Mouse (Mus musculus) liver, embryonic 14.5 days (tissue): Measurements from ENCODE around the gene Fkbp1b. TPM values are rescaled to one million over a fixed set of nuclear protein-coding genes. Genes with fewer than 3 reads are reported as not detected.
A peak's percentile ranks its signal among the peaks of the same experiment; 100 is the strongest.

Experiments
- ATAC-seq: fragments of 200-750 bp; cut with Nextera tagmentation; 2 replicates; pipeline ENCODE4 v1.8.0; 2017; ENCODE audit warnings: moderate number of reproducible peaks, mild to moderate bottlenecking, moderate library complexity; ENCODE audit not compliant: insufficient read depth
- DNase-seq, 3 experiments: peaks; one replicate each; pipeline ENCODE4 v3.0.0-alpha.2; 2012 to 2013; ENCODE audit warnings: low read depth in 3 of 3, low spot score in 3 of 3
- H3K27ac ChIP-seq: fragments of 300-500 bp; sonication (generic); 2 replicates; pipeline ENCODE4 v1.5.1; 2014; ENCODE audit warnings: moderate library complexity, mild to moderate bottlenecking, control low read depth, inconsistent platforms
- H3K27me3 ChIP-seq: fragments of 300-500 bp; sonication (generic); 2 replicates; pipeline ENCODE4 v1.6.1; 2014; ENCODE audit warnings: mild to moderate bottlenecking, low read length, moderate library complexity; ENCODE audit not compliant: control insufficient read depth, insufficient read depth
- H3K36me3 ChIP-seq: fragments of 300-500 bp; sonication (generic); replicated peaks from 2 replicates; pipeline ENCODE4 v1.6.1; 2014; ENCODE audit warnings: low read depth; ENCODE audit not compliant: control insufficient read depth, insufficient read depth
- H3K4me1 ChIP-seq, 2 experiments: fragments of 200-500 bp in 1 of 2; fragments of 300-500 bp in 1 of 2; sonication (generic) in 1 of 2; replicated peaks; 2 replicates each; pipeline ENCODE4 v1.6.1; 2012 to 2014; ENCODE audit warnings: antibody characterized with exemption in 1 of 2, inconsistent platforms in 1 of 2, low read length in 1 of 2; ENCODE audit not compliant: control insufficient read depth in 2 of 2, insufficient read depth in 2 of 2
- H3K4me2 ChIP-seq: fragments of 300-500 bp; sonication (generic); 2 replicates; pipeline ENCODE4 v1.6.1; 2014; ENCODE audit warnings: low read depth, mild to moderate bottlenecking, control low read depth, moderate library complexity
- H3K4me3 ChIP-seq, 2 experiments: fragments of 200-500 bp in 1 of 2; fragments of 300-500 bp in 1 of 2; sonication (generic) in 1 of 2; 2 replicates each; pipeline ENCODE4 v1.5.1; 2012 to 2014; ENCODE audit warnings: low read depth in 2 of 2, low read length in 2 of 2, mild to moderate bottlenecking in 2 of 2, control low read depth in 1 of 2, inconsistent platforms in 1 of 2, moderate library complexity in 1 of 2; ENCODE audit not compliant: insufficient read depth in 1 of 2
- H3K9ac ChIP-seq: fragments of 300-500 bp; sonication (generic); replicated peaks from 2 replicates; pipeline ENCODE4 v1.6.1; 2014; ENCODE audit warnings: mild to moderate bottlenecking, control low read depth, moderate library complexity
- H3K9me3 ChIP-seq: fragments of 300-500 bp; sonication (generic); 2 replicates; pipeline ENCODE4 v1.6.1; 2016; ENCODE audit warnings: low read length, mixed read lengths; ENCODE audit not compliant: control insufficient read depth
- CTCF ChIP-seq: IDR thresholded peaks from 2 replicates; pipeline ENCODE4 v1.5.1; 2016; ENCODE audit warnings: antibody characterized with exemption, low read depth, control low read depth
- EP300 ChIP-seq: IDR thresholded peaks from 2 replicates; pipeline ENCODE4 v1.6.1; 2016; ENCODE audit warnings: antibody characterized with exemption, low read depth
- WGBS: fragments of 180-500 bp; shearing (Covaris S2); extraction: QIAGEN DNeasy Blood & Tissue Kit; methylation state at CpG from one replicate; pipeline ENCODE4 v1.1.7; 2014; ENCODE audit not compliant: insufficient replicate concordance; 5-methylcytosine and 5-hydroxymethylcytosine counted together
- polyA plus RNA-seq, 2 experiments: library from polyadenylated mRNA; depleted of rRNA in 1 of 2; stranded (reverse) in 1 of 2; unstranded in 1 of 2; fragments of >200 nt; fragmentation: Nextera tagmentation in 1 of 2; extraction: Ambion mirVana in 1 of 2; gene quantifications; 2 replicates each; pipeline versions ENCODE4 v1.2.1 to v1.2.3; 2012 to 2014

Fkbp1b gene
- polyA plus RNA-seq, 2 experiments = 2.5 to 2.6 TPM

- TF ChIP-seq CTCF (no peak), EP300 (no peak)
- DNase-seq (no peak), ATAC-seq (no peak)
- 1% methylated on average over 11 of the region's 11 CpGs for WGBS
- H3K4me3 ChIP-seq = peak overlapping the region; percentile 51 to 80
- H3K4me2 ChIP-seq = peak overlapping the region; percentile 99
- H3K4me1 ChIP-seq = peaks cover 9 to 22% of the 10 kb centered on the region in 2 experiments
- H3K9me3 ChIP-seq = no peaks in the 10 kb centered on the region
- peak overlapping the region; percentile 68 for H3K9ac ChIP-seq
- no peaks in the 10 kb centered on the region for H3K36me3 ChIP-seq
- H3K27me3 ChIP-seq = peaks cover 7% of the 10 kb centered on the region
- H3K27ac ChIP-seq = no peak overlapping the region
Measured at GRCm38 (mm10) chr12:4840741-4841140, 650 bp downstream of the Fkbp1b start.

- TF ChIP-seq EP300 (no peak), CTCF (no peak)
- H3K9me3 ChIP-seq = no peaks in the 10 kb centered on the region
- peaks cover 7% of the 10 kb centered on the region for H3K27me3 ChIP-seq
- H3K4me3 ChIP-seq = peak overlapping the region in 1 of 2 experiments; percentile 34; a peak in 2 of 4 replicates
- H3K36me3 ChIP-seq = no peaks in the 10 kb centered on the region
- no peak overlapping the region for H3K27ac ChIP-seq
- DNase-seq (no peak), ATAC-seq (no peak)
- no peak overlapping the region for H3K9ac ChIP-seq
- 11% methylated on average over 6 of the region's 6 CpGs for WGBS
- H3K4me2 ChIP-seq = peak overlapping the region; percentile 99
- peaks cover 9 to 22% of the 10 kb centered on the region in 2 experiments for H3K4me1 ChIP-seq
Measured at GRCm38 (mm10) chr12:4840010-4840409, 1.4 kb downstream of the Fkbp1b start.

DNA sequence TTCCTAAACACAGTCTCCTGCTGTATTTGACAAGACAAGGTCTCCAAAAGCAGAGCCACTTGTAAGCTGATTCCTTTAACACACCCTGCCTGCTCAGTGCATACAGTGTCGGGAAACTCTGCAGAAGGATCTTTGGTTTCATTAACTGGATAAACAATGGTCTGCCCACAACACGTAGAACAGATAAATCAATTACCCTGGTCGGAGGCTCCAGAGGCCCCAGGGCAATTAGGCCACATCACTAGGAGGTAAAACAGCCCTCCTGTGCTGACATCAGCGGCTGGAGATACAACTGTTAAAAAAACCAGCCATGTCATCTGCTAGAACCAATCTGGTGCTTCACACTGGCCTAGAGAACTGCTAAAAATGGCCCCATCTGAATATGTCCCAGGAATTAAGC, 4.4 kb downstream of the Fkbp1b start:
- Histone ChIP-seq H3K4me3 (no peak overlapping the region), H3K27ac (no peak overlapping the region), H3K9me3 (no peaks in the 10 kb centered on the region), H3K4me1 (peaks cover 7 to 14% of the 10 kb centered on the region in 2 experiments), H3K27me3 (peaks cover 5% of the 10 kb centered on the region; the same call in 1 of the 2 replicates), H3K36me3 (no peaks in the 10 kb centered on the region), H3K4me2 (no peak overlapping the region), H3K9ac (no peak overlapping the region)
- TF ChIP-seq EP300 = no peak
- TF ChIP-seq CTCF = no peak
- ATAC-seq = no peak
- WGBS = 54% methylated on average over 4 of the region's 4 CpGs
- no peak for DNase-seq

GRCm38 (mm10) chr12:4827256-4827655, 14.1 kb downstream of the Fkbp1b start:
- ATAC-seq (no peak), DNase-seq (no peak)
- H3K36me3 ChIP-seq = peaks cover 24% of the 10 kb centered on the region
- WGBS = 77% methylated on average over 3 of the region's 3 CpGs
- H3K27ac ChIP-seq = no peak overlapping the region
- H3K4me3 ChIP-seq = no peak overlapping the region
- H3K4me1 ChIP-seq = no peaks in the 10 kb centered on the region
- no peak for TF ChIP-seq CTCF
- TF ChIP-seq EP300 = no peak
- H3K27me3 ChIP-seq = no peaks in the 10 kb centered on the region
- H3K9ac ChIP-seq = no peak overlapping the region
- H3K4me2 ChIP-seq = no peak overlapping the region
- no peaks in the 10 kb centered on the region for H3K9me3 ChIP-seq

DNA sequence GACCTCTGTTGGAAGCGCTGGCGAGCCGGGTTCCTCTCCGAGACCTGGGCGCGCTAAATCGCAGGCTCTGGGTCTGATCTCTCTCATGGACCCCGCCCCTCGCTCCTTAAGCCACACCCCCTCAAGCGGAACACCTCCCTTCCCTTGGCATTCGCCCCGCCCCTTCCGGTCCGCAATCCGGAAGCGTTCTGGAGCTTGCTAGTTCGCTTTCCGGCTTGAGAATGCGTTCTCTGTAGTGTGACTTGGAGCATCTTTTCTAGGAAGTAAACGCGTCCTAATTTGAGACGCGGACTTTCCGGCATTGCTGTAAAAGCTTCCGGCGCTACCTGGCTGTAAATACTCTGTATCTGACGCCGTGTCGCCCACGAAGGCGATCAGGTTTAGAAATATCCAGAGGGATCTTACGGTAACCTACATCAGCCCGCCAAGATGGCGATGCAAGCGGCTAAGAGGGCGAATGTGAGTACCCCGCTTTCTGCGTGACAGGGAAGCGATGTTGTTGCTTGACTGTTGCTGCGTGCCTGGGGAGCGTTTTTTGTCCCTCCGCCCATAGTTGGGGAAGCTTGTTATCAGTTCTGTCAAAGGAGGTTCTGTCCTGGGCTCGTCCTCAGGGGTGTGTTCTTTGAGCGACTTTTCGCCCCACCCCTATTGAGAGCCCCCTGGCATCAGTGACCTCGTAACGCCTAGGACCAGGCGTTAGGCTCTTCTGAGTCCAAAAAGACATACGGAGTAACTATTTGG, 23.9 kb downstream of the Fkbp1b start, which contains the start of gene Sf3b6:
Gene Sf3b6 (plus strand): TSS at position 184 of the 741 bp plus-strand sequence.
- ATAC-seq = peak; percentile 99
- DNase-seq = peak; percentile 96 to 97 (median 97)
- Histone ChIP-seq H3K36me3 (peaks cover 14% of the 10 kb centered on the region), H3K4me2 (peak within 1 kb of the TSS; percentile 76), H3K4me3 (peak within 1 kb of the TSS; percentile 76 to 97), H3K27ac (peak within 1 kb of the TSS; percentile 68), H3K27me3 (no peaks in the 10 kb centered on the region), H3K9ac (peak within 1 kb of the TSS; percentile 75), H3K9me3 (no peaks in the 10 kb centered on the region), H3K4me1 (peaks cover 12 to 15% of the 10 kb centered on the region in 2 experiments)
- TF ChIP-seq EP300 = no peak
- no peak for TF ChIP-seq CTCF
- under 1% methylated on average over 49 of the region's 49 CpGs for WGBS
